Mouse (Mus musculus) heart, embryonic 13.5 days (tissue): ENCODE results near the gene Ypel2. TPM values are rescaled to one million over a fixed set of nuclear protein-coding genes. Genes with fewer than 3 reads are reported as not detected.
"Not testable (repeated sequence)": the region's sequence is repeated elsewhere in the genome, so short reads cannot be mapped to it uniquely, and the experiment has no call there.

Experiments
- ATAC-seq: fragments of 200-750 bp; cut with Nextera tagmentation; 2 replicates; pipeline ENCODE4 v1.8.0; 2017; ENCODE audit warnings: moderate TSS enrichment; ENCODE audit not compliant: insufficient number of reproducible peaks, low FRiP score, low TSS enrichment; ENCODE audit errors: extremely low read depth
- H3K27ac ChIP-seq: fragments of 300-500 bp; sonication (generic); replicated peaks from 2 replicates; pipeline ENCODE4 v1.5.1; 2015; ENCODE audit warnings: moderate library complexity, mild to moderate bottlenecking, inconsistent platforms
- H3K27me3 ChIP-seq: fragments of 300-500 bp; sonication (generic); replicated peaks from 2 replicates; pipeline ENCODE4 v1.6.1; 2015; ENCODE audit warnings: mild to moderate bottlenecking, inconsistent platforms
- H3K36me3 ChIP-seq: fragments of 300-500 bp; sonication (generic); 2 replicates; pipeline ENCODE4 v1.6.1; 2015; ENCODE audit warnings: mild to moderate bottlenecking, inconsistent platforms
- H3K4me1 ChIP-seq: fragments of 300-500 bp; sonication (generic); 2 replicates; pipeline ENCODE4 v1.6.1; 2015; ENCODE audit warnings: inconsistent platforms
- H3K4me2 ChIP-seq: fragments of 300-500 bp; sonication (generic); 2 replicates; pipeline ENCODE4 v1.6.1; 2015; ENCODE audit warnings: inconsistent platforms, mild to moderate bottlenecking, moderate library complexity
- H3K4me3 ChIP-seq: fragments of 300-500 bp; sonication (generic); 2 replicates; pipeline ENCODE4 v1.5.1; 2015; ENCODE audit warnings: moderate library complexity, mild to moderate bottlenecking, inconsistent platforms
- H3K9ac ChIP-seq: fragments of 300-500 bp; sonication (generic); 2 replicates; pipeline ENCODE4 v1.6.1; 2015; ENCODE audit warnings: inconsistent platforms, mild to moderate bottlenecking, moderate library complexity
- H3K9me3 ChIP-seq: fragments of 300-500 bp; sonication (generic); 2 replicates; pipeline ENCODE4 v1.6.1; 2016; ENCODE audit warnings: inconsistent platforms
- WGBS: fragments of 180-500 bp; shearing (Covaris S2); methylation state at CpG from one replicate; pipeline ENCODE4 v1.1.7; 2015; ENCODE audit warnings: mixed read lengths; 5-methylcytosine and 5-hydroxymethylcytosine counted together
- polyA plus RNA-seq: library from polyadenylated mRNA; unstranded; fragments of >200 nt; fragmentation: Nextera tagmentation; extraction: Ambion mirVana; gene quantifications from 2 replicates; pipeline ENCODE4 v1.2.1, GENCODE M21; 2015

The Ypel2 gene
- polyA plus RNA-seq, result 18.1 and 20.0 TPM in 2 replicates

- under 1% methylated on average over 96 of the region's 96 CpGs for WGBS
- Histone ChIP-seq H3K36me3 (peaks cover 13% of the 10 kb centered on the region), H3K4me2 (peak within 1 kb of the TSS; percentile 79), H3K27me3 (no peaks in the 10 kb centered on the region), H3K9ac (peak within 1 kb of the TSS; percentile 95), H3K27ac (peak within 1 kb of the TSS; percentile 98), H3K9me3 (no peaks in the 10 kb centered on the region), H3K4me1 (peaks cover 63% of the 10 kb centered on the region), H3K4me3 (peak within 1 kb of the TSS; percentile 92)
- ATAC-seq, result peak; percentile 94
Measured at GRCm38 (mm10) chr11:86993041-86994037, at the start of gene Ypel2. Ypel2 (minus strand) TSS chr11:86993707.

DNA sequence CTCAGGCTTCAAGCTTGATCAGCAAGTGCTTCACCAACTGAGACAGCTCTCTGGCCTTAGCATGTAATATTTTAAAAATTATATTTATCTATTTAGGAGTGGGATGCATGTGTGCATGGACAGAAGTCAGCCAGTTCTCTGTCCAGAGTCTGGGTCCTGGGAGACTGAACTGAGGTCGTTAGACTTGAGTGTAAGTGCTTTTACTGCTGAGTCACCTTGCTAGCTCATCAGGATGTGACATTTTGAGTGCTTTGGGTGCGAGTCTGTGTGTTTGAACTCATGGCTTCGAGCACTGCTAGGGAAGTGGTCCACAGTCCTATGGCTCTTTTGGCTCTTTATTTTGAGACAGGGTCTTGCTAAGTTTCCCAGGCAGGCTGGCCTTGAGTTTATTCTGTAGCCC lies 49.5 kb upstream of the Ypel2 start:
- Histone ChIP-seq H3K4me1 (no peaks in the 10 kb centered on the region), H3K36me3 (peaks cover 75% of the 10 kb centered on the region), H3K4me3 (no peak overlapping the region), H3K27ac (no peak overlapping the region), H3K9me3 (no peaks in the 10 kb centered on the region), H3K9ac (no peak overlapping the region), H3K27me3 (no peaks in the 10 kb centered on the region), H3K4me2 (no peak overlapping the region)
- 79% methylated on average over 3 of the region's 3 CpGs for WGBS
- ATAC-seq, result no peak

DNA sequence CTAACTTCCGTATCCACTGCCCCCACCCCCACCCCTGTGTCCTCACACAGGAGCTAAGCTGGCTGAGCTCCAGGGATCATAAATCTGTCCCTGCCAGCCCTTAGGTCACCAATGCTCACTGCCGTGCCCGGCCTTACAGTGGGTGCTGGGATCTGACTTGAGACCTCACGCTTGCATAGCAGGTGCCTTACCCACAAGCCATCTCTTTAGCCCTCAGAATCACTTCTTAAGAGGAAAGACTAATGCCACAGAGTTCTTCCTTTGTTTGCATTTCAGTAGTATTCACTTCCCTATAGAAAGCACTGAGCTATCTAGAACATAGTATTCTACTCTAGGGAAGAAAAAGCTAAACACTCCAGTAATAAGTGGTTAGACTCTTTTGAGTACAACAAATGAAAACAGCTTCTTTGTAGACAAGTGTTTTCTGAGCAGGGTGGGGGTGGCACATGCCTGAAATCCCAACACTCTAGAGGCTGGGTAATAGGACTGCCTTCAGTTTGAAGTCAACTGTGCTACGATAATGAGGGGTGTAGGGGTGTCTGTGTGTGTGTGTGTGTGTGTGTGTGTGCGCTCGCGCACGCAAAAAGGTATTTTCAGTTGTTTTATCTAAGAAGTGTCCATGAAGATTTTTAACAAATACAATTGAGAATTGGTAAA lies 45.9 kb upstream of the Ypel2 start:
- Histone ChIP-seq H3K4me2 (no peak overlapping the region), H3K27me3 (no peaks in the 10 kb centered on the region), H3K4me1 (no peaks in the 10 kb centered on the region), H3K36me3 (peaks cover 83% of the 10 kb centered on the region), H3K9me3 (no peaks in the 10 kb centered on the region), H3K4me3 (no peak overlapping the region), H3K9ac (no peak overlapping the region), H3K27ac (no peak overlapping the region)
- ATAC-seq, result no peak
- 80% methylated on average over 9 of the region's 9 CpGs for WGBS

- Histone ChIP-seq H3K4me3 (no peak overlapping the region), H3K27ac (no peak overlapping the region), H3K36me3 (peaks cover 66% of the 10 kb centered on the region), H3K4me1 (0 out of 2 replicates have a peak, but pooled peaks cover 6% of the 10 kb centered on the region), H3K9me3 (no peaks in the 10 kb centered on the region), H3K27me3 (no peaks in the 10 kb centered on the region), H3K9ac (no peak overlapping the region), H3K4me2 (no peak overlapping the region)
- 53% methylated on average over 4 of the region's 4 CpGs for WGBS
- ATAC-seq, result no peak
Measured at GRCm38 (mm10) chr11:87036180-87036579, 42.7 kb upstream of the Ypel2 start.

- ATAC-seq, result no peak
- H3K27me3 ChIP-seq, result no peaks in the 10 kb centered on the region
- peaks cover 20% of the 10 kb centered on the region for H3K4me1 ChIP-seq
- no peak overlapping the region for H3K4me2 ChIP-seq
- H3K9ac ChIP-seq, result no peak overlapping the region
- H3K9me3 ChIP-seq, result no peaks in the 10 kb centered on the region
- H3K27ac ChIP-seq, result no peak overlapping the region
- H3K36me3 ChIP-seq, result peaks cover 5% of the 10 kb centered on the region
- H3K4me3 ChIP-seq, result no peak overlapping the region
- WGBS, result 75% methylated on average over 3 of the region's 3 CpGs
Measured at GRCm38 (mm10) chr11:87028212-87028611, 34.7 kb upstream of the Ypel2 start.

GRCm38 (mm10) chr11:87026096-87026875 lies 32.8 kb upstream of the Ypel2 start:
- Histone ChIP-seq H3K4me3 (no peak overlapping the region), H3K4me1 (peaks cover 15% of the 10 kb centered on the region), H3K9me3 (no peaks in the 10 kb centered on the region), H3K27me3 (no peaks in the 10 kb centered on the region), H3K36me3 (no peaks in the 10 kb centered on the region), H3K4me2 (no peak overlapping the region), H3K9ac (no peak overlapping the region), H3K27ac (peak overlapping the region; percentile 71)
- 66% methylated on average over 9 of the region's 9 CpGs for WGBS
- no peak for ATAC-seq

DNA sequence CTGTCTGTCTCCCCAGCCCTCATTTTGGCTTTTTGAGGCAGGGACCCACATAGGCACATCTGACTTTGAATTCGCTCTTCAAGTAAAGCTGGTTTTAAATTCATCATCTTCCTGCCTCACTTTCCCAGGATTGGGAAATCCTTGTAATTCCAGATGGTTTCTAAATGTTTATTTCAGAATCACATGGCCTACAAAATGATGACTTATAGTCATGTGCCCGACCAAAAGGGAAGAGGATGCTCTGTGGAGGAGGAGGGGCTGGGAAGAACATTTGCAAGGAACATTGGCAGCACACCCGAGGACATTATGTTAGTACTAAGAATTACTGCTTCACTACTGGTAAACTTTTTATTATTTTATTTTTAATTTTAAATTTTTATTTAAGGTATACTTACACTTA lies 31.8 kb upstream of the Ypel2 start:
- no peaks in the 10 kb centered on the region for H3K36me3 ChIP-seq
- no peak overlapping the region for H3K9ac ChIP-seq
- ATAC-seq, result no peak
- H3K4me3 ChIP-seq, result no peak overlapping the region
- peaks cover 8% of the 10 kb centered on the region for H3K4me1 ChIP-seq
- H3K27me3 ChIP-seq, result no peaks in the 10 kb centered on the region
- no peak overlapping the region for H3K4me2 ChIP-seq
- H3K9me3 ChIP-seq, result no peaks in the 10 kb centered on the region
- H3K27ac ChIP-seq, result no peak overlapping the region
- 66% methylated on average over 3 of the region's 3 CpGs for WGBS

- H3K4me1 ChIP-seq, result not testable (repeated sequence)
- 69% methylated on average over 8 of the region's 8 CpGs for WGBS
Measured at GRCm38 (mm10) chr11:87023240-87023639, 29.7 kb upstream of the Ypel2 start.

GRCm38 (mm10) chr11:87022765-87023164 lies 29.3 kb upstream of the Ypel2 start:
- 63% methylated on average over 4 of the region's 4 CpGs for WGBS
- Histone ChIP-seq H3K36me3 (no peaks in the 10 kb centered on the region), H3K4me1 (peaks cover 8% of the 10 kb centered on the region), H3K9me3 (no peaks in the 10 kb centered on the region), H3K4me2 (no peak overlapping the region), H3K27me3 (no peaks in the 10 kb centered on the region), H3K27ac (no peak overlapping the region), H3K9ac (no peak overlapping the region), H3K4me3 (no peak overlapping the region)
- no peak for ATAC-seq

More at GRCm38 (mm10) chr11:87023240-87023639, 29.7 kb upstream of the Ypel2 start:
- not testable (repeated sequence) for H3K9me3 ChIP-seq, H3K27me3 ChIP-seq, H3K36me3 ChIP-seq, H3K27ac ChIP-seq, H3K4me3 ChIP-seq, H3K9ac ChIP-seq, ATAC-seq, H3K4me2 ChIP-seq

GRCm38 (mm10) chr11:87021551-87021950 lies 28.0 kb upstream of the Ypel2 start:
- H3K27me3 ChIP-seq, result no peaks in the 10 kb centered on the region
- H3K9ac ChIP-seq, result no peak overlapping the region
- no peaks in the 10 kb centered on the region for H3K9me3 ChIP-seq
- H3K4me2 ChIP-seq, result no peak overlapping the region
- ATAC-seq, result no peak
- no peak overlapping the region for H3K4me3 ChIP-seq
- peaks cover 4% of the 10 kb centered on the region for H3K4me1 ChIP-seq
- no peaks in the 10 kb centered on the region for H3K36me3 ChIP-seq
- no peak overlapping the region for H3K27ac ChIP-seq

- no peaks in the 10 kb centered on the region for H3K9me3 ChIP-seq
- H3K9ac ChIP-seq, result no peak overlapping the region
- no peak overlapping the region for H3K4me2 ChIP-seq
- no peak for ATAC-seq
- H3K4me1 ChIP-seq, result no peaks in the 10 kb centered on the region
- H3K27ac ChIP-seq, result no peak overlapping the region
- H3K36me3 ChIP-seq, result no peaks in the 10 kb centered on the region
- 80% methylated on average over 5 of the region's 5 CpGs for WGBS
- no peak overlapping the region for H3K4me3 ChIP-seq
- no peaks in the 10 kb centered on the region for H3K27me3 ChIP-seq
Measured at GRCm38 (mm10) chr11:87020449-87020848, 26.9 kb upstream of the Ypel2 start.
